Mouse (Mus musculus) embryonic facial prominence, embryonic 10.5 days (tissue): ENCODE results near the gene Kctd11. TPM values are rescaled to one million over a fixed set of nuclear protein-coding genes. Genes with fewer than 3 reads are reported as not detected.
"Not testable (repeated sequence)": the region's sequence is repeated elsewhere in the genome, so short reads cannot be mapped to it uniquely, and the experiment has no call there.

Experiments used
- DNase-seq: peaks from one replicate; pipeline ENCODE4 v3.0.0-alpha.2; 2017; ENCODE audit warnings: low spot score
- H3K27ac ChIP-seq: fragments of 300-500 bp; sonication (generic); replicated peaks from 2 replicates; pipeline ENCODE4 v1.5.1; 2016; ENCODE audit warnings: mild to moderate bottlenecking
- H3K27me3 ChIP-seq: fragments of 300-500 bp; sonication (generic); replicated peaks from 2 replicates; pipeline ENCODE4 v1.6.1; 2016; ENCODE audit warnings: low read depth, mild to moderate bottlenecking; ENCODE audit not compliant: poor library complexity, severe bottlenecking
- H3K36me3 ChIP-seq: fragments of 300-500 bp; sonication (generic); replicated peaks from 2 replicates; pipeline ENCODE4 v1.6.1; 2016; ENCODE audit warnings: mild to moderate bottlenecking, moderate library complexity
- H3K4me1 ChIP-seq: fragments of 300-500 bp; sonication (generic); 2 replicates; pipeline ENCODE4 v1.6.1; 2016
- H3K4me3 ChIP-seq: fragments of 300-500 bp; sonication (generic); 2 replicates; pipeline ENCODE4 v1.5.1; 2016; ENCODE audit warnings: mild to moderate bottlenecking, moderate library complexity
- H3K9me3 ChIP-seq: fragments of 300-500 bp; sonication (generic); 2 replicates; pipeline ENCODE4 v1.6.1; 2016; ENCODE audit warnings: mild to moderate bottlenecking
- WGBS: fragments of 180-500 bp; shearing (Covaris S2); methylation state at CpG from one replicate; pipeline ENCODE4 v1.1.7; 2016; 5-methylcytosine and 5-hydroxymethylcytosine counted together
- polyA plus RNA-seq: library from polyadenylated mRNA; unstranded; fragments of >200 nt; fragmentation: Nextera tagmentation; extraction: Ambion mirVana; gene quantifications from 2 replicates; pipeline ENCODE4 v1.2.1, GENCODE M21; 2016

Kctd11 gene
- polyA plus RNA-seq, 1 experiment from 2014 or later, result 7.0 TPM

DNA sequence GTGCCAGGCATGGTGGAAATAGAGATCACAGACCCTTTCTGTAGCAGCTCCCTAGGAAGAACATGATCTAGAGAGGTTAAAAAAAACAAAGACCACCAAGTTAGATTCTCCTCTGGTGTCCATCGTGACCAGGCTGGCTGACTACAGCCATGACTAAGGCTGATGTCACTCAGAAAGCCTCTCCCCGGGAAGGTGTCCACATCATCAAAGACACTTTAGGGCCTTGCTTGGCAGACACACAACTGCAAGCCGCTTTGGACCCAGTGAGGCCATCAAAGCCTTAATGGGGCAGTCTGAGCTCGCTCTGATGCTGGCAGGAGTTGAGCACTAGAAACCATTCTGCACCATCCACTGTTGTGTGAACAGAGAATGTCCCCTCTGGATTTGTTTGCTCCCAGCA, 8.8 kb downstream of the Kctd11 start:
- H3K27me3 ChIP-seq, result 0 out of 2 replicates have a peak, but pooled peaks cover 2% of the 10 kb centered on the region
- H3K36me3 ChIP-seq, result no peaks in the 10 kb centered on the region
- peaks cover 21% of the 10 kb centered on the region for H3K4me1 ChIP-seq
- no peak for DNase-seq
- H3K4me3 ChIP-seq, result no peak overlapping the region
- WGBS, result 86% methylated on average over 4 of the region's 4 CpGs
- H3K27ac ChIP-seq, result no peak overlapping the region
- no peaks in the 10 kb centered on the region for H3K9me3 ChIP-seq

DNA sequence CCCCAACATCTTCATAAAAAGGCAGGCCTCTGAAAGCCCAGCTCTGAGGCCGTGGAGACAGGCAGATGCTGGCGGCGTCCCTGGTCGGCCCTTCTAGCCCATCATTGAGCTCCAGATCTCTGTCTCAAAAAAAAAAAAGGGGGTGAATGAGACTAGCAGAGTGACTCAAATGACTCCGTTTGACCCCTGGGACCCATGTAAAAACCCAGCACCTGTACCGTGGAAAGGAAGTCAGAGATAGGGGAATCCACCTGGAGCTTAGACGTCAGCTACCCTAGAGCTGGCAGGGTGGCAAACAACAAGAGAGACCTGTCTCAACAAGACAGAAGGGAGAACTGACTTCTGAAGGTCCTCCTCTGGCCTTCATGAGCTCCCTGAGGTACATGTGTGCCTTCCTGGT, 9.4 kb downstream of the Kctd11 start:
- Histone ChIP-seq H3K27ac (no peak overlapping the region), H3K4me1 (peaks cover 14% of the 10 kb centered on the region), H3K36me3 (no peaks in the 10 kb centered on the region), H3K9me3 (no peaks in the 10 kb centered on the region), H3K4me3 (no peak overlapping the region), H3K27me3 (0 out of 2 replicates have a peak, but pooled peaks cover 2% of the 10 kb centered on the region)
- DNase-seq, result no peak
- 91% methylated on average over 7 of the region's 7 CpGs for WGBS

DNA sequence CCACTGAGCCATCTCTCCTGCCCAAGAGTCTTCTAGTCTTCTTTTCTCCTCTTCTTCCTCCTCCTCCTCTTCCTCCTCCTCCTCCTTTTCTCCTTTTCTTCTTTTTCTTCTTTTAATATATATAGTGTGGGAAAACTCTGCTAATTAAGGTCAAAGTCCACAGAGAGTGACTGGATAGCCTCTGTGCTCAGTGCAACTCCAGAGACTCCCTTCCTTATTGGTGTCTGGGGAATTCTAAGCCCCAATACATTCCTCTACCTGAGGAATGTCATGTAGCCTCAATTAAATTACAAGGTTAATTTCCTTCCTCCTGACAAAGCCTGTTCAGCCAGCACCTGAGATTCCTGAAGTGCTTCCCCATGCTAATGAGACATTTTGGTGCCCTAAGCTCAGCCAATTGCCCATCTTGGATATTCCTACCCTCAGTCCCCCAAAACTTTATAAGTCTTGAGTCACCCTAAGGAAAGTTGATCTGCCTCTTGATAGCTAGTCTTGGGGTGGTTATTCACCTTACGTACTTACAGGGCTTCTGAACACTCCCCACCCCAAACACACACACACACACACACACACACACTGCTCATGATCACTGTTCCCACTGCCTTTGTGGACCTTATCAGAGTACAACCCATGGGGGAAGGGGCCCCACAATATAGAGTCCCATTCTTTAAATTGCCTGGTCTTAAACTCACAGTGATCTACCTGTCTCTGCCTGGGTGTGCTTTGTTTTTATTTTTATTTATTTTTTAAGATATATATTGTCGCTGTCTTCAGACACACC, 10.7 kb downstream of the Kctd11 start:
- H3K36me3 ChIP-seq, result no peaks in the 10 kb centered on the region
- H3K9me3 ChIP-seq, result no peaks in the 10 kb centered on the region
- H3K4me3 ChIP-seq, result no peak overlapping the region
- 0 out of 2 replicates have a peak, but pooled peaks cover 2% of the 10 kb centered on the region for H3K27me3 ChIP-seq
- H3K4me1 ChIP-seq, result 0 out of 2 replicates have a peak, but pooled peaks cover 3% of the 10 kb centered on the region
- no peak for DNase-seq
- no peak overlapping the region for H3K27ac ChIP-seq
- 85% methylated on average over 2 of the region's 2 CpGs for WGBS

DNA sequence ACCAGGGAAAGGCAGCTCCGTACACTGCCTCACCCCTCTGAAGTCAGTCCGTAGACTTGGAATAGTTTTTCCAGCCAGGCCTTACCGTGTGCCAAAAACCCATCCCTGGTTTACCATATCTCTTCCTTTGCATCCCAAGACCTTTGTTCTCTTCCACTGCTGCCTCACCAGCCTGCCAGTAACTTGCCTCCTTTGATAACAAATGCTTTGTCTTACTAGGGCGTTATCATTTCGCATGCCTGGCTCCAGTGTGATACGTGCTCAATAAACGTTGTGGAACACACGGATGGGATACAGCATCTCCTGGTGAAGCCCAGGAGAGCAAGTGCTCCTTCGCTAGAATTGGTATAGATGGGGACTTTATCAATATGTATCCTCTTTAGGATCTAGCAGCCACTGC, 13.9 kb downstream of the Kctd11 start:
- no peaks in the 10 kb centered on the region for H3K36me3 ChIP-seq
- no peak overlapping the region for H3K4me3 ChIP-seq
- no peak overlapping the region for H3K27ac ChIP-seq
- no peak for DNase-seq
- no peaks in the 10 kb centered on the region for H3K9me3 ChIP-seq
- H3K27me3 ChIP-seq, result 0 out of 2 replicates have a peak, but pooled peaks cover 2% of the 10 kb centered on the region
- H3K4me1 ChIP-seq, result 0 out of 2 replicates have a peak, but pooled peaks cover 3% of the 10 kb centered on the region
- WGBS, result 72% methylated on average over 9 of the region's 9 CpGs

DNA sequence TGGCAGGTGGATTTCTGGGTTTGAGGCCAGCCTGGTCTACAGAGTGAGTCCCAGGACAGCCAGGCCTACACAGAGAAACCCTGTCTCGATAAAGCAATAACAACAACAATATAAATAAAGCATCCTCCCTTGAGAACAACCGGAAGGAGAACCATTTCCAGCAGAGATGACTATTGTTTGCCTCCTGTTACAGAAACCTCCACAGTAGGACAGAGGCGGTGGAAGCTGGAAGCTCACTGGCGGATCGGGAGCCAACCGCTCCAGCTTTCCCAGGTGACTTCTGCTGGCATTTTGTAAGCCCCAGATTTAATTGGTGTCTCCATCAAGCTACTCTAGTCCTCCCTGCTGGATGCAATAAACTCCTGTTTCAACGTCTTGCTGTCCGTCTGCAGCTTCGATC, 15.6 kb downstream of the Kctd11 start:
- Histone ChIP-seq H3K4me1 (0 out of 2 replicates have a peak, but pooled peaks cover 3% of the 10 kb centered on the region), H3K27ac (no peak overlapping the region), H3K27me3 (no peaks in the 10 kb centered on the region), H3K4me3 (no peak overlapping the region), H3K36me3 (no peaks in the 10 kb centered on the region), H3K9me3 (no peaks in the 10 kb centered on the region)
- 82% methylated on average over 9 of the region's 9 CpGs for WGBS
- no peak for DNase-seq

DNA sequence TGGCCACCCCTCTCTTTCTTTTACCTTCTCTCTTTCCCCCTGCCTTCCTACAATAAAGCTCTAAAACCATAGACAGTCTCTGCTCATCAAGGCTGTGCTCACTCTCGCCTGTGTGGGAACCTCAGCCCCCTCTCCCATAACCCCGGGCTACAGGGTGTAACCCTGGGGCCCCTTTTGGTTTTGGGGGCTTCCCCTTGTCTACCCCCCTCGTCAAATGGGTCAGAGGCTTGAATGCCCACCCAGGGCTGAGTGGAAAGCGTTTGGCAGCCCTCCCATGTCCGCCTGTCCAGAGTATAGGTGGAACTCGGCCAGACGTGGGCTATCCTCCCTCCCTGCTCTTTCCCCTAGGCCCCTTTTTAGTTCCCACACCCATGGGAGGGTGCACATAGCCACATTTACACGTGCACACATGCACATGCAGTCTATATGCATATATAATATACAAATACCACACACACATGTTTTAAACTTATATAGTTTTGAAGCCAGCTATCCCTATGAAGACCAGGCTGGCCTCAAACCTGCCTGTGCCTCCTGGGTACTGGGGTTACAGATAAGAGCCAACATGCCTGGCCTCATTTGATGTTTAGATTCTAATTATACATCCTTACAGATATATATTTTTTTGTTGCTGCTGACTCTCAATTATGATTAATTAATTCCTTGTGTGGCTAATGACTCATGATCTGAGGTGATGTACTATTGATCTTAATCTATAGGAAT, 16.9 kb downstream of the Kctd11 start:
- 62% methylated on average over 8 of the region's 8 CpGs for WGBS
- Histone ChIP-seq H3K27me3 (peaks cover 6% of the 10 kb centered on the region), H3K27ac (no peak overlapping the region), H3K4me1 (0 out of 2 replicates have a peak, but pooled peaks cover 3% of the 10 kb centered on the region), H3K4me3 (no peak overlapping the region), H3K9me3 (no peaks in the 10 kb centered on the region), H3K36me3 (no peaks in the 10 kb centered on the region)
- DNase-seq, result no peak

DNA sequence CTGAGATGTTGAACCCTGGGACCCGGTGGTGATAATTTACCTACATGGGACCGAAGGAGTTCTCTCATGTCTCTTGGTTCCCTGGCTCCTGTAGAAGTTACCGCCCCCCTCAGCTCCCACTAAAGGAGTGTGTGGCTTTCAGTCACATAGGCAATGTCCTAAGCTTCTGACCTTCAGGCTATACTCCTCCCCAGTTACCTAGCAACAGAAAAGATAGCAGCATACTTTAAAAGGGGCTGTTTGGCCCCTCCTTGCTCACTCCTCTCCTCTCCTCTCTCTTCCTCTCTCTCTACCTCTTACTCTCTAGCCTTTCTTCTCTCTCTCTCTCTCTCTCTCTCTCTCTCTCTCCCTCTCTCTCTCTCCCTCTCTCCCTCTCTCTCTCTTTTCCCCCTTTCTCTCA, 17.5 kb downstream of the Kctd11 start:
- peaks cover 12% of the 10 kb centered on the region for H3K27me3 ChIP-seq
- 86% methylated on average over 3 of the region's 3 CpGs for WGBS
- H3K4me1 ChIP-seq, H3K4me3 ChIP-seq, DNase-seq, H3K36me3 ChIP-seq, H3K9me3 ChIP-seq, H3K27ac ChIP-seq: not testable (repeated sequence)

DNA sequence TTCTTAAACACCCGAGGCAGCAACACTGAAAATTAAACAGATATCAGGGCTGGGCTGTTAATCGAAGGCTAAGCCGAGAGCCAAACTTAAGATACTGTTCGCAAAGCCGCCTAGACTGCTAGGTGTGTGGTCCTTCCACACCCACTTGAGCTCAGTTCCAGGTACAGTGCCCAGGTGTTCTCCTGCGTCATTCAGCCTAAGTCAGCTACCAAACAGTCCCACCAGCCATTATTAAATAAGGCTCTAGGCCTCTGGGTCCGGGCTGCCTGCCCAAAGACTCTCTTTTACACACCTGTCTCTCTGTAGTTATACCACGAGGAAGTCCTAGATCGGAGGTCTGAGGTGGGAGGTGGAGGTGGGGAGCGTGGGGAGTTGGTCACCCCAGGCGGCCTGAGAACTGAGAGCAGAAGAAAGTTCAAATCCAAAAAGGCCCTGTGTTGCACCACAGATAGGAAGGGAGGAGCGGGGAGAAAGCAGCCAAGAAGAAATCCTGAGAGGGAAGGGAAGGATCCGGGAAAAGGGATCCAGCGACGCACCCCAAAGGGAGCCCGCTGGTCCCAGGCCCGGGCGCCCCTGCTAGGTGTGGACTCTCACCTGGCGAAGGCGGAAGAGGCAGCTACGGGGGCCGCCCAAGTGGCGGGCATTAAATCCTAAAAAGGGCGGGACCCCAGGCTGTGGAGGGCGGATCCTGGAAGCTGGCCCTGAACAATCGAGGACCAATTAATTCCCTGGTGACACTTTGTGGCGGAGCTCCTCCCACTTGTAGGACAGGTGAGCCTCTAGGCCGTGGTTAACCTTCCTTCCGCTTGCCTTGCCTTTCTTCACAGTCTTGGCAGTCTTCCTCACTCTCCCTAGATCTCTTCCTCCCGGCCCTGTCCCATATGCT, 22.9 kb downstream of the Kctd11 start, which contains the start of gene Tnk1:
Tnk1 (minus strand) TSS at position 618 of the 886 bp plus-strand sequence.
- H3K4me3 ChIP-seq, result peak within 1 kb of the TSS; percentile 41
- H3K27me3 ChIP-seq, result peaks cover 41% of the 10 kb centered on the region
- H3K4me1 ChIP-seq, result peaks cover 17% of the 10 kb centered on the region
- H3K27ac ChIP-seq, result peak within 1 kb of the TSS; percentile 20; the same call in 1 of the 2 replicates
- H3K36me3 ChIP-seq, result no peaks in the 10 kb centered on the region
- no peaks in the 10 kb centered on the region for H3K9me3 ChIP-seq
- WGBS, result 18% methylated on average over 30 of the region's 30 CpGs
- DNase-seq, result peak; percentile 34

DNA sequence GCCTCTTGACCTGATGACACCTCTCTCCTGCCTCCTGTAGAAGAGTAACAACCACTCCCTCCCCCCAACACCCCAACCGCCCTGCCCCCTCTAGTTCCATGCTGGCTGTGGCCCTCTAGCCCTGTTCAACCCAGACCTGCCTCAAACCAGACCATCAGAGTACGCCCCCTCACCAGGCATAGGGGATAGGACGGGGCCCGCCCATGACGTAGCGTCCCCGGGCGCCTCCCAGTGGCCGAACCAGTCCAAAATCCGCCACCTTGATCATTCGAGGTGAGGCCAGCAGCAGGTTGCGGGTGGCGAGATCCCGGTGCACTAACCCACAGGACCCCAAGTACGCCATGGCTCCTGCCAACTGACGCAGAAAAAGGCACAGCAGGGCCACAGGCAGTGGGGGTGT, 25.9 kb downstream of the Kctd11 start:
- 0 out of 2 replicates have a peak overlapping the region, but pooled peaks have one; percentile 11 for H3K27ac ChIP-seq

DNA sequence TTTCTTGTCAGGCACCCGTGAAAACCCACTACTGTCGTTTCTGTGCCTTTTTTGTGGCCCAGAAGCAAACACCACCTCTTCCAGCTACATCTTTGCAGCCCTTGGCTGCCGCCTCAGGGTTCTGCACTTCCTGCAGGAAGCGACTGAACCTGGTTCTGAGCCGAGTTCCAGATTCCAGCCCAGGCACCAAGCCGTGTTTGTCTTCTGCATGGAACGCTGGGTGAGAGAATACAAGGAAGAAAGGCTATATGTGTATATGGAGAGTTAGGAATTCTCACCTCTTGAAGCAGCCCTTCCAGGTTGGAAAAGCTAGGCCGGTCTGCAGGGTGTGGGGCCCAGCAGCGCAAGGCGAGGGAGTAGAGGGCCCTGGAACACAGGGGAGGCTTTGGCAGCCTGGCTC, 26.5 kb downstream of the Kctd11 start:
- H3K36me3 ChIP-seq, result peaks cover 35% of the 10 kb centered on the region
- no peaks in the 10 kb centered on the region for H3K9me3 ChIP-seq
- 86% methylated on average over 10 of the region's 10 CpGs for WGBS
- no peak overlapping the region for H3K4me3 ChIP-seq
- H3K27ac ChIP-seq, result peak overlapping the region; percentile 52; the same call in 1 of the 2 replicates
- H3K27me3 ChIP-seq, result peaks cover 39% of the 10 kb centered on the region
- H3K4me1 ChIP-seq, result peaks cover 27% of the 10 kb centered on the region
- no peak for DNase-seq

More for the DNA sequence above, 25.9 kb downstream of the Kctd11 start:
- H3K36me3 ChIP-seq, result peaks cover 29% of the 10 kb centered on the region
- H3K27me3 ChIP-seq, result peaks cover 41% of the 10 kb centered on the region
- 23% methylated on average over 16 of the region's 16 CpGs for WGBS
- no peaks in the 10 kb centered on the region for H3K9me3 ChIP-seq
- peak; percentile 77 for DNase-seq
- peak overlapping the region; percentile 13 for H3K4me3 ChIP-seq
- peaks cover 27% of the 10 kb centered on the region for H3K4me1 ChIP-seq

DNA sequence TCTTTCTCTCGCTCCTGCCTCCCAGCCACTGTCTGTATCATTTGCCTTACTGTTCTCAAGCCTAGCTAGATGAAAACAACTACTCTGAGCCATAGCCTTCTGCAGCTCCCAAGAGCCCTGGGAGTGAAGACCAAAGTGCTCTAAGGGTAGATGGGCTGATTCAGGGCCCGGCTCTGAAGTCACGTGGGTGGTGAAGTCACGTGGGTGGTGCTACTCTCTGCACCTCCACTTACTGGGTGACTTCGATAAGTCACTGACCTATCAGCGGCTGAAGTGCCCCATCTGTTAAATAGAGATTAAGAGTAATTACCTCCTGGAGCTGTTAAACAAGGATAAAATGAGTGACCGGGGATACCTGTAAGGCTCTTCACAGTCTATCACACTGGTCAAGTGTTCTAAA, 27.2 kb downstream of the Kctd11 start:
- H3K4me1 ChIP-seq, result peaks cover 27% of the 10 kb centered on the region
- DNase-seq, result no peak
- peaks cover 42% of the 10 kb centered on the region for H3K36me3 ChIP-seq
- 77% methylated on average over 7 of the region's 7 CpGs for WGBS
- H3K9me3 ChIP-seq, result no peaks in the 10 kb centered on the region
- H3K4me3 ChIP-seq, result 0 out of 2 replicates have a peak overlapping the region, but pooled peaks have one; percentile 14
- 0 out of 2 replicates have a peak overlapping the region, but pooled peaks have one; percentile 41 for H3K27ac ChIP-seq
- peaks cover 32% of the 10 kb centered on the region for H3K27me3 ChIP-seq

DNA sequence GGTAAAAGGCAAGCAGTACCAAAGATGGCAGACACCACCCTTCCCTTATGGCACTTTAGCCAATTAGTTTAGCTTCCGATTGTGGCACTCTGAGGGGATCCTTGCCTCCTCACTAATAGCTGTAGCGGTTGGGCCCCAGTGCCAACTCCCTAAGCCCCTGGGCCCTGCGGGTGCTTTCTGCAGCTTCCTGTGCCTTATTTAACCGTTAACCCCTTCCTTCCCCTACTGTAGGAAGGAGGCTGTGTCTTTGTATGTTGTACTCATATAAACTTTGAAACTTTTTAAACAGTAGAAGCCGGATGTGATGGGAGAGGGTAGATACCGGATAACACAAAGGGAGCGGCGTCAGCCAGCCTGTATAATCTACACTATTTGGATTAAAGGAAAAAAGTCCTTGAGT, 30.5 kb downstream of the Kctd11 start:
- Histone ChIP-seq H3K27ac (no peak overlapping the region), H3K9me3 (no peaks in the 10 kb centered on the region), H3K4me1 (peaks cover 47% of the 10 kb centered on the region), H3K27me3 (0 out of 2 replicates have a peak, but pooled peaks cover under 1% of the 10 kb centered on the region), H3K36me3 (peaks cover 57% of the 10 kb centered on the region), H3K4me3 (no peak overlapping the region)
- DNase-seq, result no peak
- WGBS, result 79% methylated on average over 8 of the region's 8 CpGs
